Mouse (Mus musculus): ENCODE measurements at regions not wholly inside any gene's neighbourhood (a gene's known extent, or its start where the extent isn't known, plus 50 kb on each side); places are given as distances from the start of the nearest gene placed in this dataset.

DNA sequence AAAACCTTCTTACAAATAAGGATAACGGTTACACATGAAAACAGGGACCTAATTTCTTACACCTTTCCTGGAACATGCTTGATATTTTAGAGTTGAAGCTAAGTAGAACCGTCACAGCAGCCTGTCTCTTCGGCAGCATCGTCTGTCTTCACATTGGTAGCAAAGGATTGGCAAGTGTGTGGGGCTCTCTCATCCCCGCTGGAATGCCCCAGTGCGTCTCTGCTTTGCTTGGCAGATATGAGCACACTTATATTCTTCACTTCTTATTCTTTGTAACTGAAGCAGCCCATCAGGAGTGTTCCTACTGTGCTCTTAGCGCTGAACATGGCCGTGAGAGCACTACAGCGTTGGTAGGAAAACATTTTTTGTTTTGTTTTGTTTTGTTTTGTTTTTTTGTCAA, 414.1 kb downstream of the Cd109 start:
- H3K27me3 ChIP-seq (replicated peaks), result no peaks in the 10 kb centered on the region
- no peak overlapping the region for H3K27ac ChIP-seq
- no peak overlapping the region for H3K4me3 ChIP-seq
- H3K9ac ChIP-seq, result no peak overlapping the region
- no peaks in the 10 kb centered on the region for H3K9me3 ChIP-seq (replicated peaks)
- no peak overlapping the region for H3K4me2 ChIP-seq
- no peak for ATAC-seq
- 70% methylated on average over 9 of the region's 9 CpGs for WGBS (ENCODE audit: insufficient replicate concordance)
- no peaks in the 10 kb centered on the region for H3K36me3 ChIP-seq
- no peaks in the 10 kb centered on the region for H3K4me1 ChIP-seq

DNA sequence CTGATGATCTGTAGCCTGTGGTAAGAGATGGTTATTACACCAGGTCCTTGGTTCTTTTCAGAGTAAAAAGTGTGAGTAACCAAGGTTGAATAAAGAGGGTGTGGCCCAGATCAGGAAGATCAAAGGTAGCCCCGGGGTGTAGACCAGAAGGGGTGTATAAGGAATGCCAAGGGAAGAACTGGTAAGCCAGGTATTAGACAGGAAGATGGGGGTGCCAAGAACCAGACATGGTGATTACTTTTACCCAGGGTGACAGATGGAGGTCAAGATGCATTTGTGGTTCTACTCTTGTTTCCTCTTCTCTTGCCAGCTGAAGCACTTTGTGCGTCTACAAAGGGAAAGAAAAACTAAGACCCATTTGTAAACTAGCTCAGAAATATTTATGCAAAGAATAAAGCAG, 420.3 kb downstream of the Cd109 start:
- Histone ChIP-seq H3K4me1 (no peaks in the 10 kb centered on the region), H3K4me2 (no peak overlapping the region), H3K27ac (no peak overlapping the region), H3K27me3 (replicated peaks) (no peaks in the 10 kb centered on the region), H3K36me3 (no peaks in the 10 kb centered on the region), H3K4me3 (no peak overlapping the region), H3K9me3 (replicated peaks) (no peaks in the 10 kb centered on the region), H3K9ac (no peak overlapping the region)
- no peak for ATAC-seq
- 32% methylated on average over 2 of the region's 2 CpGs for WGBS (ENCODE audit: insufficient replicate concordance)

DNA sequence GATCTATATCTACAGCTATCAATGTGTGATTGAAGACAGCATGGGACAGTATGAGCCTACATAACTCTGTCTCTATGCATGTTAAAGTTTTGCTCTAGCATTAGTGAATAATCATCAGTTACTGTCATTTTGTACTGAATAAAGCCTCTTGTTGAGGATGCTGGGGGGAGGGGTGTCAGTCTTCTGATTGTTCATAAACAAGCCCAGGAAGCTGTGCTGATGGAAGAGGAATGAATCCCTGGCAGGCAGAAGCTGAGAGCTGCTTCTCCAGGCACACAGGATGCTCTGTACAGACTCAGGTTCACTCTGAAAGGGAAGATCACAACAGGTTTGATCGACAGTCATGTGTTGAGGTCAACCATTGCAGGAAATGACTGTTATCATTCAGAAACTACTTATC, 421.7 kb downstream of the Cd109 start:
- Histone ChIP-seq H3K27ac (no peak overlapping the region), H3K4me2 (no peak overlapping the region)
- no peak for ATAC-seq

DNA sequence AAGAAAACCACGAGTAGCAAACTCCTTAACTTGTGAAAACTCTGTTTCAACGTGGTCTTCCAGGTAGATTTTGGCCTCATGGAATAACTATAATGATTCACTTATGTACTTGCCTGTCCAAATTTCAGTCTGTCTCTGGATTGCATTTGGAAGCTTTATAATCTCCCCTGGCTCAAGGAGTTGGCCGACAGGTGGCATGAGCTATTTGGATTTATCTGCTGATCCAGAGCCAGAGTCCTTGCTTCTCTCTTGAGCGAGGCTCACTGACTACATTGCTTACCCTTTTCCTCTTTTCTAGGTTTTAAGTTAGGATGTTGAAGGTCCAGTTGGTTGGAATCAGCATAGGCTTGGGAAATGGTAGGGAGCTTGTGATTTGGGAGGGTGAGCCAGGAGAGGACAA, 423.6 kb downstream of the Cd109 start:
- ATAC-seq, result no peak
- Histone ChIP-seq H3K36me3 (no peaks in the 10 kb centered on the region), H3K27ac (no peak overlapping the region), H3K9me3 (replicated peaks) (no peaks in the 10 kb centered on the region), H3K4me3 (no peak overlapping the region), H3K4me1 (no peaks in the 10 kb centered on the region), H3K9ac (no peak overlapping the region), H3K27me3 (replicated peaks) (no peaks in the 10 kb centered on the region), H3K4me2 (no peak overlapping the region)
- WGBS (ENCODE audit: insufficient replicate concordance), result 57% methylated on average over 4 of the region's 4 CpGs

More for the DNA sequence above, 421.7 kb downstream of the Cd109 start:
- WGBS (ENCODE audit: insufficient replicate concordance), result 52% methylated on average over 1 of the region's 1 CpGs
- Histone ChIP-seq H3K27me3 (replicated peaks) (no peaks in the 10 kb centered on the region), H3K36me3 (no peaks in the 10 kb centered on the region), H3K9me3 (replicated peaks) (no peaks in the 10 kb centered on the region), H3K9ac (no peak overlapping the region), H3K4me3 (no peak overlapping the region), H3K4me1 (no peaks in the 10 kb centered on the region)

DNA sequence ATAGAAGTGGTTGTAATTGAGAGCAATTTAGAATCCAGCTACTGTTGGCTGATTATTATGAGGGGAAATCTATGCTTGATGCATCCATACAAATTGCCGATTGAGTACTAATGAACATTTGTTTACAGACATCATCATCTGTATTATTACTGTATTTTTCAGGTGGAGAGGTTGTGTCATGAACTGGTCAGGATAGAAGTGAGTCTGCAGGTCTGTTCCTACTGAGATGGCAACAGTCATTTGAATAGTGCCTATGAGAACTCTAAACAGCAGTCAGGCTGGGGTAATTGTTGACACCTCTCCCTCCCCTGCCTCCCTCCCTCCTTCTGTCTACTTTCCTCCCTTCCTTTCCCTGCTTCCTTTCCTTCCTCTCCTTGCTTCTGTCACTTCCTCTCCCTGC, 429.0 kb downstream of the Cd109 start:
- Histone ChIP-seq H3K27me3 (replicated peaks) (no peaks in the 10 kb centered on the region), H3K9ac (no peak overlapping the region), H3K4me1 (no peaks in the 10 kb centered on the region), H3K27ac (no peak overlapping the region), H3K4me2 (no peak overlapping the region), H3K9me3 (replicated peaks) (no peaks in the 10 kb centered on the region), H3K4me3 (no peak overlapping the region), H3K36me3 (no peaks in the 10 kb centered on the region)
- no peak for ATAC-seq
- 76% methylated on average over 1 of the region's 1 CpGs for WGBS (ENCODE audit: insufficient replicate concordance)

GRCm38 (mm10) chr9:79045314-79045713, 430.0 kb downstream of the Cd109 start:
- Histone ChIP-seq H3K4me3 (no peak overlapping the region), H3K27me3 (replicated peaks) (no peaks in the 10 kb centered on the region), H3K27ac (no peak overlapping the region), H3K9ac (no peak overlapping the region), H3K4me2 (no peak overlapping the region), H3K4me1 (no peaks in the 10 kb centered on the region), H3K9me3 (replicated peaks) (no peaks in the 10 kb centered on the region), H3K36me3 (no peaks in the 10 kb centered on the region)
- no peak for ATAC-seq
- 7% methylated on average over 2 of the region's 2 CpGs for WGBS (ENCODE audit: insufficient replicate concordance)

DNA sequence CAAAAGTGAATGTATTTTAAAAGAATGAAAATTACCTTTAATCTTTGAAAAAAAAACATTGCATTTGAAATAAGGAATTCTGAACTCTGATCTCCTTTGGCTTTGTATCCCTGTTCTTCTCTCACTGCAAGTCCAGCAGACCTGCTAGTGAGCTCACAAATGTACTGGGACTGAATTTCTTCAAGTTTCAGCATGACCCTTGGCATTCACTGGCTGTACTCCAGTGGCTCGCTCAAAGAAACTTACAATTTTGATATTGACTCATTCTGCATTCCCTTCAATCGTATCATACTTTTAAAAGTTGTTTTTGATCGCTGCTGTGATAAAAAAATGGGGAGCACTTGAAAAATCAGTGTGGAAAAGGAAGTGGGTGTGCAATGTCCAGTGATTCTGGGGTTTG, 456.6 kb downstream of the Cd109 start:
- no peak overlapping the region for H3K27ac ChIP-seq
- no peaks in the 10 kb centered on the region for H3K27me3 ChIP-seq (replicated peaks)
- ATAC-seq, result no peak
- no peak overlapping the region for H3K9ac ChIP-seq
- 46% methylated on average over 3 of the region's 3 CpGs for WGBS (ENCODE audit: insufficient replicate concordance)
- no peaks in the 10 kb centered on the region for H3K9me3 ChIP-seq (replicated peaks)
- H3K36me3 ChIP-seq, result no peaks in the 10 kb centered on the region
- no peak overlapping the region for H3K4me2 ChIP-seq
- H3K4me3 ChIP-seq, result no peak overlapping the region
- no peaks in the 10 kb centered on the region for H3K4me1 ChIP-seq

- no peaks in the 10 kb centered on the region for H3K27me3 ChIP-seq (replicated peaks)
- H3K4me3 ChIP-seq, result no peak overlapping the region
- ATAC-seq, result no peak
- H3K9ac ChIP-seq, result no peak overlapping the region
- no peak overlapping the region for H3K27ac ChIP-seq
- 53% methylated on average over 2 of the region's 2 CpGs for WGBS (ENCODE audit: insufficient replicate concordance)
- no peak overlapping the region for H3K4me2 ChIP-seq
- H3K4me1 ChIP-seq, result no peaks in the 10 kb centered on the region
- H3K9me3 ChIP-seq (replicated peaks), result no peaks in the 10 kb centered on the region
- H3K36me3 ChIP-seq, result no peaks in the 10 kb centered on the region
Measured at GRCm38 (mm10) chr9:79109611-79110010, 494.3 kb downstream of the Cd109 start.

GRCm38 (mm10) chr9:79111326-79111725, 496.0 kb downstream of the Cd109 start:
- no peaks in the 10 kb centered on the region for H3K4me1 ChIP-seq
- no peak overlapping the region for H3K9ac ChIP-seq
- H3K9me3 ChIP-seq (replicated peaks), result no peaks in the 10 kb centered on the region
- no peak overlapping the region for H3K4me3 ChIP-seq
- no peaks in the 10 kb centered on the region for H3K27me3 ChIP-seq (replicated peaks)
- WGBS (ENCODE audit: insufficient replicate concordance), result 59% methylated on average over 2 of the region's 2 CpGs
- H3K4me2 ChIP-seq, result no peak overlapping the region
- H3K27ac ChIP-seq, result no peak overlapping the region
- no peaks in the 10 kb centered on the region for H3K36me3 ChIP-seq
- no peak for ATAC-seq

GRCm38 (mm10) chr9:79140970-79141369, 525.6 kb downstream of the Cd109 start:
- WGBS (ENCODE audit: insufficient replicate concordance), result 62% methylated on average over 1 of the region's 1 CpGs
- H3K4me3 ChIP-seq, result no peak overlapping the region
- H3K36me3 ChIP-seq, result no peaks in the 10 kb centered on the region
- no peaks in the 10 kb centered on the region for H3K4me1 ChIP-seq
- H3K9ac ChIP-seq, result no peak overlapping the region
- no peaks in the 10 kb centered on the region for H3K9me3 ChIP-seq (replicated peaks)
- no peaks in the 10 kb centered on the region for H3K27me3 ChIP-seq (replicated peaks)
- H3K27ac ChIP-seq, result no peak overlapping the region
- H3K4me2 ChIP-seq, result no peak overlapping the region
- no peak for ATAC-seq

DNA sequence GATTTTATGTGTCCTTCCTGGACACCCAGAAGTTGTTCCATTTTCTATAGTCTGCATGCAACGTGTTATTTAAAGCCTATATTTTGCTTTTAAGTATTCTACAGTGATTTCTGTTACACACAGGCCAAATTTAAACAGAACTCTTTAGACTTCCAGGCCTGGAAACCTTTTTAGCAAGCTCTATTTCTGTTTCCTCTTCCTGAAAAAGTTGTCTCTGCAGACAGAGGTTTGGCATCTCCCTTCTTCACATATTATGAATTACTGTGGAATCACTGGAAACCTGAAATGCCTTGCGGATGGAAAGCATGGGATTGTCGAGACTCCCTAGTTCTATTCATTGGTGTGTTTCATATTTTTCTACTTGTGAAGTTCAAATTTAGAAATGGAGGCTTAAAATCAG, 530.7 kb downstream of the Cd109 start:
- H3K9ac ChIP-seq, result no peak overlapping the region
- no peaks in the 10 kb centered on the region for H3K4me1 ChIP-seq
- ATAC-seq, result no peak
- H3K4me2 ChIP-seq, result no peak overlapping the region
- H3K36me3 ChIP-seq, result no peaks in the 10 kb centered on the region
- no peak overlapping the region for H3K4me3 ChIP-seq
- WGBS (ENCODE audit: insufficient replicate concordance), result 58% methylated on average over 3 of the region's 3 CpGs
- no peak overlapping the region for H3K27ac ChIP-seq
- no peaks in the 10 kb centered on the region for H3K27me3 ChIP-seq (replicated peaks)
- no peaks in the 10 kb centered on the region for H3K9me3 ChIP-seq (replicated peaks)

- H3K9ac ChIP-seq, result no peak overlapping the region
- H3K36me3 ChIP-seq, result no peaks in the 10 kb centered on the region
- no peak for ATAC-seq
- no peak overlapping the region for H3K27ac ChIP-seq
- WGBS (ENCODE audit: insufficient replicate concordance), result 40% methylated on average over 2 of the region's 2 CpGs
- H3K4me1 ChIP-seq, result no peaks in the 10 kb centered on the region
- no peak overlapping the region for H3K4me2 ChIP-seq
- no peak overlapping the region for H3K4me3 ChIP-seq
- H3K9me3 ChIP-seq (replicated peaks), result no peaks in the 10 kb centered on the region
- H3K27me3 ChIP-seq (replicated peaks), result no peaks in the 10 kb centered on the region
Measured at GRCm38 (mm10) chr9:79165596-79165995, 550.2 kb downstream of the Cd109 start.

GRCm38 (mm10) chr9:79173036-79173435, 545.6 kb downstream of the Col12a1 start:
- H3K27me3 ChIP-seq (replicated peaks), result no peaks in the 10 kb centered on the region
- H3K9ac ChIP-seq, result no peak overlapping the region
- no peak for ATAC-seq
- no peaks in the 10 kb centered on the region for H3K36me3 ChIP-seq
- no peaks in the 10 kb centered on the region for H3K9me3 ChIP-seq (replicated peaks)
- H3K4me3 ChIP-seq, result no peak overlapping the region
- no peak overlapping the region for H3K27ac ChIP-seq
- no peaks in the 10 kb centered on the region for H3K4me1 ChIP-seq
- no peak overlapping the region for H3K4me2 ChIP-seq
